Mouse (Mus musculus) layer of hippocampus, adult 8-10 months (tissue): Measurements from ENCODE around the gene Syde2. TPM values are rescaled to one million over a fixed set of nuclear protein-coding genes. Genes with fewer than 3 reads are reported as not detected.

Experiments
- DNase-seq, 2 experiments: peaks; one replicate each; pipeline ENCODE4 v3.0.0; 2022; ENCODE audit warnings: low spot score in 2 of 2
- total RNA-seq, 4 experiments: library from RNA; stranded (reverse); gene quantifications; 2 replicates each; pipeline ENCODE4 v1.2.4; 2022

Syde2 gene
- total RNA-seq, 4 experiments from 2014 or later: 3.0 to 4.3 (median 3.6) TPM

DNA sequence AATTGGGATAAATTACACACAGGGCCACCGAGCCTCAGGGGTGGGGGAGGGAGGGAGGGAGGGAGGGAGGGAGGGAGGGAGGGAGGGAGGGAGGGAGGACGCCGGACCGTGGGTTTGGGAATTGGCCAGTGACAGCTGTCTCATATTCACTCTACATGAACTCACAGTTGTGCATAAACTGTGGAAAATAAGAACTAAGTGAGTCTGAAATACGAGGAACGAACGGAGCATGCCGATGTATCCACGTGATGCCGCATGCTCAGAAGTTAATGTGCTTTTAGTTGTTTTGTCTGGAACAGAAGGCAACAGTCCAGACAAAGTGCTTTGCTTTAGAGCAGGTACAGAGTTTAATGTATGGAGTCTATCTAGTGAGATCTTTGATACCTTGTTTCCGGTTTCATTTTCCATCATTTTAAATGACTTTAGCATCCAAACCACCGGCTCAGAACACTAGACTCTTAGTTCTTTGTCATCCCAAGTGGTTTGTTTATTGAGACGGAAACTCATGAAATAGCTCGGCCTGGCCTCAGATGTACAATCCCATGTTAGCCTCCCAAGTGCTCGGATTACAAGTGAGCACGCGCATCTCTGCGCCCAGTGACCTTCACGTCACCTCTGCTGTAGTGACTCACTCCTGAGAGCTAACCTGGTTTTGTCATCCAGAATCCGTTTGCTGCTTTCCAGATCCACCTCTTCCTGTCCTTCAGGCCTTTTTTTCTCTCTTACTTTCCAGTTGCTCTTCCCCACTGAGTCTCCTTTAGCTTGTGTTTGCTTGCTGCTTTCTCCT is 22.4 kb downstream of the Syde2 start:
- no peak for DNase-seq

DNA sequence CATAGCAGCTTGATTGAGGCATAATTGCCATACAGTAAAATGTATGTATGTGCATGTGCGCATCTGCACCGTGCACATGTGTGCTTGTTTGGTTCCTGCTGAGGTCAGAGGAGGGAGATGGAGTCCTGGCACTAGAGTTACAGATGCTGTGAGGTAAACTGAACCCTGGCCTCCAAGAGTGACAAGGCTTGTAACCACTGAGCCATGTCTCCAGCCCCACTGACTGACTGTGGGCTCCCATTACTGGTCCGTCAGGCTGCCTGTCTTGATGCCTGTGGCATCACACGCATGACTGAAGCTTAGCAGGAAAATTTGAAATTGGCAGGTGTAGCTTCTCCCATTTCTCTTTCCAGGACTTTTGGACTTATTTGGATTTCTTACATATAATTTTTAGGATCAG is 23.1 kb downstream of the Syde2 start:
- no peak for DNase-seq

DNA sequence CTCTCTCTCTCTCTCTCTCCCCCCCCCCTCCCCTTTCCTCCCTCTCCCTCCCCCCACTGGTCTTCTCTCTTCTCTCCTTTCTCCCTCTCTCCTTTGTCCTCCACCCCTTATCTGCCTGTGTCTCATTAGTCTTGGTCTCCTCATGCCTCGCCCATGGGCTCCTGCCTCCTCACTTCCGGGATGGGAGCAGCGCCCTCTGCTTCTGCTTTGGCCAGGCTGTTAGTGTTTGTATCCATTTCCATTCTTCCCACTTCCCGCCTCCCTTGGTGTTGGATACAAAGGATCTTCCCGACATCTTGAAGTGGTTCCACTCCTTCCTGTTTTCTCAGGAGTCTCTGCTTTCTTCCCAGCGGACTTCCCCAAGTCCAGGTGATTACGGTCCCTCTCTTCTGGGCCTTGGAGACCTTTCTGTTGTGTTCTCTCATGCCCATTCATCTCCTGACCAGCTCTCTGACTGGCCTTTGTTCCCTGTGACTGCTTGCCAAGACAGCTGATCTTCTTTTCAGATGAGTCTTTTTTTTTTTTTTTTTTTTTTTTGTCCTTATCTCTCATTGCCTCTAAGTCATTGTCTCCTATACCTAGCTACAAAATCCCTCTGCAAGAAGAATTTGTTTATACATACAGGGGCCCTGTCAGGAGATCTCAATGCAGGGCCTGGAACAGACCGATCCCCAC is 24.0 kb downstream of the Syde2 start:
- no peak for DNase-seq

DNA sequence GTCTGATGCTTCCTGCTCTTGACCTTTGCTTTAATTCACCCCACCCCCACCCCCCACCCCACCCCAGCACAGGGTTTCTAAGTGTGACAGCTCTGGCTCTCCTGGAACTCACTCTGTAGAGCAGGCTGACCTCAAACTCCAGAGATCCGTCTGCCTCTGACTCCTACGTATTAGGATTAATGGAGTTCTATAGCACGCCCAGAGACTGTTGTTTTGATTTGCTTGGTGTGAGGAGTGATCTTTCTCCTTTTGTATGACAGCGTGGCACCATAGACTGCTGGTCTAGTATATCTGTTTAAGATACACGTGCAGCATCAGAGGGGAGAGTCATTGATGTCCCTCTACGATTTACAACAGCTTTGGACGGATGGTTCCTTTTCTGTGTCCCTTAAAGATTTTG is 25.8 kb downstream of the Syde2 start:
- no peak for DNase-seq

DNA sequence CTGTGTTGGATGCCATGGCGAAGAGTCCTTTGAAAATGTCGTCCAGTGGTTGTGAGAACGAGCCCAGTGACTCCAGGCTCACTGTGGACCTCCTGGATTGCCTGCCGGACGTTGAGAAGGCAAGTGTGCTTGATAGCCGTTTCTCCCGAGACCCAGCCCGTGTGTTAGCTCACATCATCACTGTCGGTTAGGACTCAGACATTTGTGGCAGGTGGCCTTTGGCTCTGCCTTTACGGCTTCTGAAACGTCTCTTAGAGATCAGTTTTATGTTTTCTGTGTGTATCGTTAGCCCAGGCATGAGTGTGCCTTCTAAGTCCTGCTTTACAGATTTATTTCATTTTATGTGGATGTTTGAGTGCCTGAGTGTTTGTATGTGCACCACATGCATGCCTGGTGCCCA is 26.7 kb downstream of the Syde2 start:
- DNase-seq: no peak

DNA sequence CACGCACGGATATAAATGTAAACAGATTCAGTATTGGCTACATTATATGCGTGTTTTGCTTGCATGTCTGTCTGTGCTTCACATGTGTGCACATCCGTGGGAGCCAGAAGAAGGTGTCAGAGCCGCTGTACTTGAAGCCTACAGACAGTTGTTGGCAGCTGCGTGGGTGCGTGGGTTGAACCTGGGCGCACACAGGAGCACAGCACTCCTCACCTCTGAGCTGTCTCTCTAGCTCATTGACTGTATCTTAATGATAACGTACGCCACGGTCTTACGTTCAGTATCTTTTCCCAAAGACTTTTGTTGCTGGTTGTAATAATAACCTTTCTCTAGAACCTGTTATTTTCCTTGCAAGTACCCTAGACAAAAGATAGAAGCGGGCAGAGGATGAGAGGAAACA is 29.3 kb downstream of the Syde2 start:
- no peak for DNase-seq

DNA sequence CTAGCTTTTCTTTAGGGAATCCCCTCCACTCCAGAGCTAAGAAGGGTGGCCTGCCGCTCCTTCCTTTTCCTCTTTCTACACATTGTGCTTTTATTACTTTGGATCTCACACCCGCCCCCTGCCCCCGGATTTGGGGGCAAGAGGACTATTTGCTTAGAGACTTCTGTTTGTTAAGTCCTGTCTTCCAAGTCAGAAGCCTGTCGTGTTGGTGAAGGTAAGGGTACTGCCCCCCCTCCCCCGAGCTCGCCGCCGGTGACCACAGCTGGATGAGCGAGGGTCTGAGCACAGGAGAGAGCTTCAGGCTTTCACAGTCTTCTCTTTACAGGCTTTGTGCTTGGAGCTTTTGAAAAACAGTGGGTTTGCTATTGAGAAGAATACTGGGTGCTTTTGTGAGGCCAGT is 29.9 kb downstream of the Syde2 start:
- DNase-seq: no peak

DNA sequence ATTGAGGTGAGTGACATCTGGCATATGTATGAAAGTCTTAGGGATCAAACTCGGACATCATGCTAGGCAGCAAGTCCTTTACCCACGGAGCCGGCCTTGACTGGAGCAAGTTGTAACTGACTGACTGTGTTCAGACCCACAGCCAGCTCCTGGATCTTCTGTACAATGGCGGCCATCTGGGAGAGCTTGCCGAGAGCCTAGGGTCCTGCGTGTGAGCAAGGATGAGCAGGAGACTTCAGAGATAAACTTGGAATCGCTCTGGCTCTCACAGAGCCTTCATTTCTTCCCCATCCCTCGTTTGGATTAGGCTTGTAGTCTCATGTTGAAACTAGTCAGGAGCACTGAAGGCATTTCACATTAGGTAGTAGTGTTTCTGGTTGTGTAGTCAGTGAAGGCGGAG is 34.6 kb downstream of the Syde2 start:
- no peak for DNase-seq

DNA sequence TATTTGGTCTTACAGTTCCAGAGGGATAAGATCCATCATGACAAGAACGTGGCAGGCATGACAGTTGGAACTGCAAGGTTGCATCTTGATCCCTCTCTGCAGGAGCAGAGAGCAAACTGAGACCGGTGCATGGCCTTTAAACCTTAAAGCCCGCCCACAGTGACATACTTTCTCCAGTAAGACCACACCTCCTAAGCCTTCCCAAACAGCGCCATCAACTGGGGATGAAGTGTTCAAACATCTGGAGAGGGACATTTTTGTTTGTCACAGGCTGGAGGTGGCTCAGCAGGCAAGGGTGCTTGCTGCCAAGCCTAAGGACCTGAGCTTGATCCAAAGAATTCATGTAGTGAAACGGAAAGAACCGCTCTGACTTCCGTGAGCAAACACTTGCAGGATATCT is 37.1 kb downstream of the Syde2 start:
- DNase-seq: no peak

DNA sequence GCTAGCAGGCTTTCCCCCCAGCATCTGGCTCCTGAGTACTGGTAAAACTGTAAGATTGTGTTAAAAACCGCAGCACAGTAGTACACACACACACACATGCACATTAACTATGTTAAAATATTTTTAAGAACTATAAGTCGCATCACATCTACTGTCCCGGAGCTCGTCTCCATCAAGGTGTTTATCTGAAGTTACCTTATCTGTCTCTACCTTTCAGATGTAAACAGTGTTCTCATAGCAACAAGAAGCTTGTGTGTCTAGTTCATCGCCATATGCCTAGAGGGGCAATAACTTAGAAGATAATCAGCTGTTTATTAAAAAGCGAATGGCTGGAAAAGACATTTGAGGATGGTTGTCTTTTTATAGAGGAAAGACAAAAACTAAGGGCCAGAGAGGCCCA is 37.8 kb downstream of the Syde2 start:
- DNase-seq: no peak

DNA sequence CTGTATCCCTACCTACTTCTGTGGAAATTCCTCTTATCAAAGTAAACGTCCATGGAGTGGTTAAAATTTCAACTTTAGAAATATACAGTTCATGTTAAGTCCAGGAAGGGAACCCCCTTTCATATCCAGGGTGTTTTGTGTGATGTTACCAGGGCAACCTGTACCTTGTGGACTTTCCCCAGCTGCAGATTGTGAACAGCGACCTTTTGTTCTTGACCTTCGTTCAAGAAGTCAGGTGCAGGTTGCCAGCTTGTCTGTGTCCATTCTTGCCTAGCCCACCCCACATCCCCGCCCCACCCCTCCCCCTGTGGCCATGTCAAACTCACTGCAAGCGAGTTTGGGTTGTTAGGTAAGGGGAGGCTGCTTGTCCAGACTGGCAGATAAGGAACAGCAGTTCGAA is 39.4 kb downstream of the Syde2 start:
- no peak for DNase-seq

DNA sequence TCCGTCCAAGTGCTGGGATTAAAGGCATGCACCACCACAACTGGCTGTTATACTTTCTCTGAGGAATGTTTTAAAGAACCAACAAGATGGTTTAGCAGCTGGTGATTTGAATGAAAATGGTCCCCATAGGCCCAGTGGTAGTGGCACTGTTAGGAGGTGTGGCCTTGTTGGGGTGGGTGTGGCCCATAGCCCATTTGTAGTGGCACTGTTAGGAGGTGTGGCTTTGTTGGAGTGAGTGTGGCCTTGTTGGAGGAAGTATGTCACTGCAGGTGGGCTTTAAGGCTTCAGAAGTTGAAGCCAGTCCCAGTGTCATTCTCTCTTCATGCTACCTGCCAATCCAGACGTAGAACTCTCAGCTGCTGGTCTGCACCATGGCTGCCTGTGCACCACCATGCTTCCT is 40.7 kb downstream of the Syde2 start:
- no peak for DNase-seq

DNA sequence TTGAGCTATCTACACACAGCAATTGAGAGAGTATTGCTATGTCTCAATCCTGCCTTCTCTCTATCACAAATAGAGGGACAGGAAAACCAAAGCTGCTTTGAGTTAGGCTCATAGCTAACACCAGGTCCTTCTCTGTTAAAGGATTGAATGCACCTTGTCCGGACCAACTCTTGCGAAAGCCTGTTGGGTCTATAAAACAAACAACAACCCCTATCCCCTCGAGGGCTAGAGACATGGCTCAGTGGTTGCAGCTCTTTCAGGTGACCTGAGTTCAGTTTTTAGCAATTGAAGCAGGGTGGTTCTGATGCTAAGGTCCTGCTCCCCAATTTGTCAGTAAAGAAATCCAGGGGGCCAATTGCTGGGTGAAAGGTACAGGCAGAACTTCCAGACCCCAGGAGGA is 41.6 kb downstream of the Syde2 start:
- no peak for DNase-seq

DNA sequence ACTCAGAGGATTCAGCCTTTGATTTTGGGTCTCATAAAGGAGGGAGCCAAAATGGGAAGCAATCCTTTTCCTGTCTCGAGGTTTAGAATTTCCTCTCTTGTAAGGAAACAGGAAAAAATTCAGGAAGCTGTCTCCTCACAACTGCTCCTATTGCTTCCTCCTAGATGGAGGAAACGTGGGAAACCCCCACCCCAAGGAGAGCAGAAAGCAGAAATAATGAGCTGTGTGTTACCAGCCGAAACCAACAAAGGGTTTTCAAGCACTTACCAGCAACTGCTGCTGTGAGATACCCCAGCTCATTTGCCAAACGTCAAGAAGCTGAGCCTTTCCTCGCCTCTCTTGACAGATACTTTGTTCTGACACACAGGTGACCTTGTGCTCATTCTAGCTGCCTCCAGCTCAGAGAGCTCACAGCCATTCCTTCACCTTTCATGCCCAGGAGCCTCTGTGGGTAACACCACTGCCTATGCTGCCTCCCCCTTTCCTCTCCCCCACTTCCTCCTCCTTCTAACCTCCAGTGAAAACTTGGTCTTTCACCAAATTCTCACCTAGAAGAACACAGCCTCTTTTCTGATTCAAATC is 42.7 kb downstream of the Syde2 start:
- DNase-seq: no peak

DNA sequence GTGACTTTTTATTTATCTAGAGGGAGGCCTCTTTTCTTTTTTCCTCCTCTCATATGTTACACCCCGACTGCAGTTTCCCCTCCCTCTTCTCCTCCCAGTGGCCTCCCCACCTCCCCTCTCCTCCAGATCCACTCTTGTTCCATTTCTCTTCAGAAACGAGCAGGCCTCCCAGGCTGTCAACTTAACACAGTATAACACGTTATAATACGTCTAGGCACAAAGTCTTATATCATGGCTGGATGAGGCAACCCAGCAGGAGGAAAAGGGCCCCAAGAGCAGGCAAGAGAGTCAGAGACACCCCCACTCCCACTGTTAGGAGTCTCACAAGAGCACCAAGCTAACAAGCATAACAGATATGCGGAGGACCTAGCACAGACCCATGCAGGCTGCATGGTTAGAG is 45.3 kb downstream of the Syde2 start:
- DNase-seq: no peak

DNA sequence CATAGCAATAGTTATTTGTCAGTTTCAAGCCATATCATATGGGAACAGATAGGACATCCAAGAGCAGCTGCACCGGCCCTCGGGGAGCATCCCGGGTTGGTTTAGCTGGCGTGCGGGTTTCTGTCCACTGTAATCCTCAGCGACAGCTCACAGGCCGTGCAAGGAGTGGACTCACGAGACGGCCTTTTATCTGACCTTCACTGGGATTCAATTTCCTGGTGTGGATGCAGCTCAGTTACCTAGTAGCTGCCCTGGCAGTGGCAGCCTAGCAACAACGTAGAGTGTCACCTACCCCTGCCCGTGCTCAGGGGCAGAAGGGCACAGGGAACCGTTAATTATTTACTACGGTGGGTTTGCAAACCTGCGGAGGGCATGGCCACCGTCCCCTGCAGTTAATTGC is 50.2 kb downstream of the Syde2 start:
- DNase-seq: no peak

DNA sequence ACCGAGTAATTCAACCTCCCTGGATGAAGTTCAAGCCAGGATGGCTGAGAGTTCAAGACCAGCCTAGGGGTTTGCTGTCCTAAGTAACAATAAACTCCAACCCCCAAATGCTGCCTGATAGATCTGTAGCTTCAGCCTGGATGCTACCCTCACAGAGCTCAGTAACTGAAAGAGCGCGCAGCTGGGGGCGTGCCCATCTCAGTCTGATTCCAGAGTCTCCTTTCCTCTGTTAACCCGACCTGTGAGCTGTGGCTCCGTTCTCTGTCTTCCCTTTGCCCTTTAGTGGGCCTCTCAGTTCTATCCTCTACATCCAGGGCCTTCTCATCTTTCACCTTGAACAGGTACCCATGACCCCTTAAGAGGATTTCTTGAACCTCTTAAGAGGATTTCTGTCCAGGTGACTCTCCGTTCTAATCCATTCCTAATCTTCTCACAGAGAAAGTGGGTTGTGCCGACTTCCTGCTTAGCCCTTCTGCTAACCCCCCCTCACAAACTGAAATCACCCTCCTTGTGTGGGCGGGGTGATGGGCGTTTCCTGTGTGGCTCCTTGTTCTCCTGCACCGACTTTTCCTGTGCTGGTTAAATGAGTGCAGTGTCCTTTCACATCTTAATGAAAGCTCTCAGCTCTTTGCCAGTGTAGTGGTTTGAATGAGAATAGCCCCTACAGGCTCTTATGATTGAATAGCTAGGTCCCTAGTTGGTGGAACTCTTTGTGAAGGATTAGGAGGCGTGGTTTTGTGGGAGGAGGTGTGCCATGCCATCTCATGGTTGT is 51.6 kb downstream of the Syde2 start:
- DNase-seq: no peak

DNA sequence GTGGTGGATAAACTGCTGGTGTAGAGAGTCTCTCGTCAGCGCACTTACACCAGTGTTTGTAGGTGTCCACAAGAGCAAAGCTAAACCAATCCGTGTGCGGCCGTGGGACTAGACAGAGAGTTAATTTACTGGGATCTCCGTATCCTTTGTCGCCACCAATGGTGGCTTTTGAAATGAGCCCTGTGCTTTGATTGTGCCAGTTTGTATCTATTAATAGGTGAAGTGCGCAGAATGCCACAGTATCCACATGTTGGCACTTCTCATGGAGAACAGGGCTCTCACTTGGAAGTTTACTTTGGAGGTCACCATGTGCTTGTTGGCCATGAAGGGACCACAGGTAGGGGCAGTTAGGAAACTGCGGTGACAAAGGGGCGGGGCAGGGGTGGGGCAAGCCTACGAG is 53.7 kb downstream of the Syde2 start:
- no peak for DNase-seq

DNA sequence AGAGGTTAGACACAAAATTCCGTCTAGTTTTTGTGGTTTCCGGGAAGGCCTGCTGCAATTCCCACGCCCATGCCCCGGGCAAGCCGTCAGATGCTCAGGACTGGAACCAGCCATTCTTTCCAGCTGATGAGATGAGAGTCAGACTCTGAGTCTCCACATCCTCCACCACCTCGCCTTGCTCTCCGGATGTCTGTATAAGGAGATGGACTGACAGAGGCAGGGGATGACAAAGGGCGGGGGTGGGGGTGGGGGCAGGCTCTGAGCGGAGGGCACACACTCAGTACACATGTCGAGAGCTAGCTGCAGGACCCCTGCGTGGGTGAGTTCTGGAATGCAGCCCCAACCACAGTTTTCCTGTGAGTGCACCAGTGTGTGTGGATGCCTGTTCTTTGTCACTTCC is 57.3 kb downstream of the Syde2 start:
- no peak for DNase-seq

DNA sequence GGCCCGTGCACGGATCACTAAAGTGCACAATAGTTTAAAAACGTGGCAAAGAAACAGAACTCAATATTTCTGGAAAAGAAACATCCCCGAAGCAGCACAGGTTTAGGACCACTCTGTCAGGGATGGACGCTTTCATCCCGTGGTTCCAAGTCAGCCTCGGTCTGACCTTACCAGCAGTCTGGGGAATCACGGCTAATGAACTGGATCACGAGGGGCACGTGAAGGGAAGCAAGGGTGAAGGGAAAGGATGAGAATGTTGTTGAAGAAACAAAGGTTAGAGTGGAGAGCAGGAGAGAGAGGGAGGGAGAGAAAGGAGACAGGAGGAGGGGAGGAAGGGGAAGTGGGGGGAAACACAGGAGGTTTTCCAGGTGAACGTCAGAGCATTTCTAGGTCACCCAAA is 58.4 kb downstream of the Syde2 start:
- no peak for DNase-seq

DNA sequence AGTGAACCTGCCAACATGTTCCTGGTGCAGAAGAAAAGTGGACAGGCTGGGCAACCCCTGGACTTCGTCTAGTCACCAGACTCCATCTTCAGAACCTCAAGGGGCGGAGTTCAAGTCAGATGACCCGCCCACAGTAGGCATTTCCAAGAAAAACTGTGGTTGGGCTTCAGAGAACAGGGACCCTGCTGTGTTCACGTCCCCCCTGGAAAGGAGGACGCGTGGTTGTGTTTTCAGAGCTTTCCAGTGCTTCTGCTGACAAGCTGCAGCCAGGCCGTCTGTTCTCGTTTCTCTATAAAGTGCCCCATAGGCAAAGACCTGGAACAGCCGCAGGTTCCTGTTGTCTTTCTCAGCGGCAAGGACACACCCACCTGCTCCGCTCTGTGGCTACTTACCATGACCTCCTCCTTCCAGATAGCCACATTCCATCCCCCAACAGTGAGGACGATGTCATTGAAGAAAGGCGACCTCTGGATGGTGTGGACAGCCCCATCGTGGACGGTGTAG is 60.1 kb downstream of the Syde2 start:
- peak in 1 of 2 experiments; percentile 4 for DNase-seq

DNA sequence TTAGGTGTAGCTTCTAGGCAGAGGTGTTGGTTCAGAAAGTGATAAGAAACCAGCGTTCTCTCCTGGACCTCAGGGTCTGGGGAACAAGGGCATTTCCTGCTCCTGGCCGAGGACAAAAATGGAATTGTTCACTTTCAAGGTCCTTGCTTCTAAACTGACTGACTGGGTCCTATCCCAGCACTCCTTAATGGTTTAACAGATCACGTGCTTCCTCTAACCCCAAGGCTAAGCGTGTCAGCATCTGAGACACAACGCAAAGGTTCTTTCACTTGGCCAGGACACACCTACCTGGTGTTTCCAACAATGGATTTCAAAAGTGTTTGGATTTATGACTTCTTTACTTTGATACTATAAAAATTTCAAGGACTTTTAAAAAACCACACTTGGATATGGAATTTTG is 62.3 kb downstream of the Syde2 start:
- DNase-seq: no peak
